Mouse (Mus musculus) forebrain, embryonic 10.5 days (tissue): Measurements from ENCODE around the gene Castor1. TPM values are rescaled to one million over a fixed set of nuclear protein-coding genes. Genes with fewer than 3 reads are reported as not detected.

ENCODE experiments used
- DNase-seq: peaks from one replicate; pipeline ENCODE4 v3.0.0-alpha.2; 2017; ENCODE audit warnings: low spot score; ENCODE audit errors: extremely low spot score
- H3K27ac ChIP-seq: fragments of 300-500 bp; sonication (generic); 2 replicates; pipeline ENCODE4 v1.5.1; 2016; ENCODE audit warnings: mild to moderate bottlenecking
- H3K27me3 ChIP-seq: fragments of 300-500 bp; sonication (generic); 2 replicates; pipeline ENCODE4 v1.6.1; 2016; ENCODE audit warnings: mild to moderate bottlenecking; ENCODE audit not compliant: poor library complexity, severe bottlenecking
- H3K36me3 ChIP-seq: fragments of 300-500 bp; sonication (generic); replicated peaks from 2 replicates; pipeline ENCODE4 v1.6.1; 2016; ENCODE audit warnings: mild to moderate bottlenecking, moderate library complexity
- H3K4me1 ChIP-seq: fragments of 300-500 bp; sonication (generic); 2 replicates; pipeline ENCODE4 v1.6.1; 2016
- H3K4me3 ChIP-seq: fragments of 300-500 bp; sonication (generic); 2 replicates; pipeline ENCODE4 v1.5.1; 2016; ENCODE audit warnings: mild to moderate bottlenecking, moderate library complexity
- H3K9me3 ChIP-seq: fragments of 300-500 bp; sonication (generic); 2 replicates; pipeline ENCODE4 v1.6.1; 2016; ENCODE audit warnings: mild to moderate bottlenecking, moderate library complexity
- WGBS: fragments of 180-500 bp; shearing (Covaris S2); methylation state at CpG from one replicate; pipeline ENCODE4 v1.1.7; 2016; 5-methylcytosine and 5-hydroxymethylcytosine counted together
- polyA plus RNA-seq: library from polyadenylated mRNA; unstranded; fragments of >200 nt; fragmentation: Nextera tagmentation; extraction: Ambion mirVana; gene quantifications from 2 replicates; pipeline ENCODE4 v1.2.1, GENCODE M21; 2016

Gene Castor1
- polyA plus RNA-seq, 1 experiment from 2014 or later, result 1.9 TPM

DNA sequence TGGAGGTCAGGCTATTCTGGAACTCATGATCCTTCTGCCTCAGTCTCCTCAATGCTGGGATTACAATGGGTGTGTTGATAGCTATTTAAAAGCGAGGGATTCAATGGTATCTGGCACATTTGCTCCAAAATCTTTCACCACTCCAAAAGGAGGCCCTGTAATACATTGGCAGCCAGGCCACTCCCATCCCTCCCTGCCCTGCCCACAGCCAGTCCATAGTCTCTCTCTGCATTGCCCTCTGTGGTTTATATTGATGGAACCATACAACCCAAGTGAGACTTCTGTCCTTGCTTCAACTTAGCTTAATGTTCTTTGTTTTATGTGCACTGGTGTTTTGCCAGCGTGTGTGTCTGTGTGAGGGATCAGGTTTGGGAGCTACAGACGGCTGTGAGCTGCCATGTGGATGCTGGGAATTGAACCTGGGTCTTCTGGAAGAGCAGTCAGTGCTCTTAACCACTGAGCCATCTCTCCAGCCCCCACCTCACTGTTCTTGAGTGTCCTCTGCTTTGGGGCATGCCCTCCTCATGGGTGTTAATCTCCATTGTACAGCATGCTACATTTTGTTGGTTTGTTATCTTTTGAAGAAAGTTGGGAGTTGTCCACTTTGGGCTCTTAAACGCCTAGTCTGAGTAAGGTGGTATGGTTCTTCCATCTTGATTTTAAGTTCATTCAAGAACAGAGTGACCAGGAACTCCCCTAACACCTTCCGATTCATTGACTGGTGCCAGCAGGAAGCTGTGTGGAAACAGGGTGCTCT lies 8.7 kb downstream of the Castor1 start:
- H3K4me3 ChIP-seq, result no peak overlapping the region
- H3K9me3 ChIP-seq, result no peaks in the 10 kb centered on the region
- peaks cover 10% of the 10 kb centered on the region for H3K4me1 ChIP-seq
- no peak for DNase-seq
- H3K27me3 ChIP-seq, result no peaks in the 10 kb centered on the region
- H3K27ac ChIP-seq, result no peak overlapping the region
- H3K36me3 ChIP-seq, result no peaks in the 10 kb centered on the region
- WGBS, result 83% methylated on average over 5 of the region's 5 CpGs

DNA sequence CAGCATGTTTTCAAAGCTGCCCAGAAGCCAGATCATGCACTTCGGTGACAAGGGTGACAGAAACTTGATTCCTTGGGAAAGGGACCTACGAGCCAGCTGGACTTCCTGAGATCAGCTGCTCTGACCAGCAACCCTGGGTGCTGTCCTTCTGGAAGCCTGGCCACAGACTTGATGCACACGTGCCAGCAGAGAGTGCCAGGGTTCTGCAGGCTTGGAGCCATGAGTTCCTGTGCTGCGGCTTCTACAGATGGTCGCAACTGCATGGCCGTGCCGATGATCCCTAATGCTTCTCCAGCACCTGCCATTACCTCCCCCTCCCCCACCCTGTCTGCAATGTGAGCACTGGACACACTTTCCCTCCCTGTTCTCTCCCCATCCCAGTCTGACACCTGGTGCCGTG lies 10.4 kb downstream of the Castor1 start:
- Histone ChIP-seq H3K27me3 (no peaks in the 10 kb centered on the region), H3K4me1 (peaks cover 9% of the 10 kb centered on the region), H3K36me3 (no peaks in the 10 kb centered on the region), H3K27ac (no peak overlapping the region), H3K9me3 (no peaks in the 10 kb centered on the region), H3K4me3 (no peak overlapping the region)
- no peak for DNase-seq
- 64% methylated on average over 8 of the region's 8 CpGs for WGBS

DNA sequence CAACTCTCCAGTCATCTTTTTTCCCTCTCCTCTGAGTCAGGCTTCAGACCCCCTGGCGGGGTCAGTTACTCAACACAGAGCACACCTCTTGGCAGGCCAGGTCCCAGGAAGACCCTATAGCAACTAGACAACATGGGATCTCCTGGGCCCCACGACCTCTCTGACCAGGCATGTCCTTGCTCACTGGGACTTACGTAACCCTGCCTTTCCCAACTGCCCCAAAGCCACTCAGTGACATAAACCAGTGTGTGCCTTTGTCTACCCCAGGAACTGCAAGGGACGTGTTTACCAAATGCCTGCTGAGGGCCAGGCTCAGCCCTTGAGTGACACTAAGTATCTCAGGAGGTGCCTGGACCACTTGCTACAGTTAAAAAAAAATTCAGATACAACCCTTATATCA lies 11.8 kb downstream of the Castor1 start:
- H3K27me3 ChIP-seq, result no peaks in the 10 kb centered on the region
- 80% methylated on average over 4 of the region's 4 CpGs for WGBS
- peaks cover 5% of the 10 kb centered on the region; the same call in 1 of the 2 replicates for H3K4me1 ChIP-seq
- H3K27ac ChIP-seq, result no peak overlapping the region
- no peak overlapping the region for H3K4me3 ChIP-seq
- H3K36me3 ChIP-seq, result no peaks in the 10 kb centered on the region
- no peak for DNase-seq
- no peaks in the 10 kb centered on the region for H3K9me3 ChIP-seq

DNA sequence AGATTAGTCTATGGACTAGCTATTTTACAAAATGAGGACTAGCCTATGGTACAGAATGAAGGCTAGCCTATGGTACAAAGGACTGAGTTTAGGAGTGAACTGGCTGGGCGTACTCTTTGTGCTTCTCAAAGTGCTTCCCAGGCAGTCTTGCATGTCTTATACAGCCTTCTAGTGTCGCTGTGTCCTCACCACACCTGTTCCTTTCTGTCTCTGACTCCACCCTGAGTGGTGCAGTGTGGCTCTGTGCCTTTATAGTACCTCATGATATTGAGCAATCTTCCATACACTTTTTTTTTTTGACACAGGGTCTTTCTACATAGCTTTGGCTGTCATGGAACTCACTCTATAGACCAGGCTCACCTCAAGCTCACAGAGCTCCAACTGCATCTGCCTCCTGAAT lies 13.4 kb downstream of the Castor1 start:
- H3K9me3 ChIP-seq, result no peaks in the 10 kb centered on the region
- WGBS, result 85% methylated on average over 2 of the region's 2 CpGs

DNA sequence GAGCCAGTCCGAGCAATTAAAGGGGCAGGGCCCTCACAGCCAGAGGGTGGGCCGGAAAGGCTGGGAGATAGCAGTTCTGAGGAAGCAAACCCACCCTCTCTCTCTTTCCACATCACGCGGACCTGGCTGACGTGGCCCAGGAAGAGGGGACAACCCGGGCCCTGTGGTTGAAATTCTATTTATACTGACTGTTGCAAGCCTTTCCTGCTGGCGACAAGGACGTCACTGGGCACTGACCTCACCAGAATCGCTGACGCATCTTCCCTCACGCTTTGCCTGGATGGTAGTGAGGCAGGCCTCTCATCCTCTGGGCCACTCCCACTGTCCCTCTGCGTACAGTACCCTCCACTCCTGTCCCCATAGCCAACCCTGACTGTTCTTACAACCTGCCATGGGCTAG lies 14.6 kb downstream of the Castor1 start:
- Histone ChIP-seq H3K4me3 (no peak overlapping the region), H3K4me1 (peaks cover 12% of the 10 kb centered on the region), H3K9me3 (no peaks in the 10 kb centered on the region), H3K27me3 (no peaks in the 10 kb centered on the region), H3K36me3 (no peaks in the 10 kb centered on the region), H3K27ac (no peak overlapping the region)
- 70% methylated on average over 12 of the region's 12 CpGs for WGBS
- DNase-seq, result no peak

More for the DNA sequence above, 13.4 kb downstream of the Castor1 start:
- DNase-seq, result no peak
- no peak overlapping the region for H3K4me3 ChIP-seq
- H3K27me3 ChIP-seq, result no peaks in the 10 kb centered on the region
- no peaks in the 10 kb centered on the region for H3K36me3 ChIP-seq
- peaks cover 12% of the 10 kb centered on the region for H3K4me1 ChIP-seq
- H3K27ac ChIP-seq, result no peak overlapping the region

DNA sequence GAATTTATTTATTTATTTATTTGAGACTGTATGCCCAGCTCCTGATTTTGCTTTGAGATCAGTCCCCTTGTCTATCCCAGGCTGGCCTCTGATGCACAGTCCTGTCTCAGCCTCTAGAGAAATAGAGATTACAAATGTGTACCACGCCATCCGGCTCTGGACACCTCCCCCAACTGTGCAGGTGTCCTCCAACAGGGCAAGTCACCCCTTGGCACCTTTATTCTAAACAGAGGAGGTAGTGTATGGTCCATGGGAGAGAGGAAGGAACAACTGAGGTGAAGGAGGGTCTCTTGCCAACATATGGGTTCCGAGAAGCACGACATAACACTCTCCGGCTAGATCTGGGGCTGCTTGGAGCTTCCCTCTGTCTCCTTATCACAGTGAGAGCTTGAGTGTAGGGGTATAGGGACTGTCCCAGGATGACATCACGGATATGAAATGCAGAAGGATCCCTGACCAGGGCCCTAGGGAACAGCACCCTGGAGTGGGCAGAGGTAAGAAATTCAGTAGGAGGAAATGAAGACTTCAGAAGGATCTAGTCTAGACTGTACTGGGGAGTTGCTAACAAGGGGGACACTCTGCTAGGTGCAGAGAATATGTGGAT lies 17.1 kb downstream of the Castor1 start:
- no peak overlapping the region for H3K27ac ChIP-seq
- H3K4me1 ChIP-seq, result peaks cover 8% of the 10 kb centered on the region
- H3K4me3 ChIP-seq, result no peak overlapping the region
- WGBS, result 89% methylated on average over 6 of the region's 6 CpGs
- no peaks in the 10 kb centered on the region; the same call in 1 of the 2 replicates for H3K9me3 ChIP-seq
- H3K27me3 ChIP-seq, result no peaks in the 10 kb centered on the region
- DNase-seq, result no peak
- H3K36me3 ChIP-seq, result no peaks in the 10 kb centered on the region

DNA sequence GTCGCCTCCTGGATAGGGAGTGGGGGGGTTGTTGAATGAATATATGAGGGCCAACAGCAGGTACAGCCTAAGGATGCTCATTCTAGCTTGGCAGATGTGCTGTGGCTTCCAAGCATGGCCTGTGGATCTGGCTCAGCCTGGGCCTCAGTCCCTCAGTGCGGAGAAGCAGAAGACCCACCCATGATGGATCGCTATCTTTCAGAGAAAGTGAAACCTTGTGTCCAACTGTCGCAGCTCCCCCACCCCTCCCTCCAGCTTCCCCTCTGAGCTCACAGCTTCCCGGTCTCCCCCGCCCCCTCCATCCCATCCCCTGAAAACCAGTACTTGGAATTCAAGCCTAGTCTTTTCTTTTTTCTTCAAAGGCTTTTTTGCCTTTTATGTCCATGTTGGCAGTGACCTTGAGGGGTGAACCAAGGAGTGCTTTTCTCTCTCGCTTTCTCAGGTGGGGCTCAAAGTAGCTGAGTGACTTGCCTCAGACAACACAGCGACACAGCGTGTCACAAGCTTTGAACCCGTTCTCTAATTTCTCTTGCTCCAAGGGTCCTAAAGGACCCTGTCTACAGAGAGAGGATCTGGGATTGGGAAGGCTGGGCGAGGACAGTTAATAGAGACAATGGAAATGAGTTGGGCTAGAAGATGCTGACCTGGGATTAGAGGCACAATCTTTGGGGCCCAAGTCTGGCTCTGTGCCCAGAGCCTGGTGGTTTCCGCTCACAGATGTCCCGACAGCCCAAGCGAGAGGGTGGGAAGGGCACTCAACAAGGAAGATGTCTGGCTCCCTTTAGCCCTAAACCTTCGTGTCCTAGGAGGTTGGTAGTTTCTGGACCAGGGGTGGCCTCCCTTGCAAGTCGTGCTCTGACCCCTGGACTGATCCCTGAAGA lies 17.9 kb downstream of the Castor1 start, which contains the start of gene Osm:
Gene Osm (plus strand): TSS at position 756 of the 881 bp plus-strand sequence.
- Histone ChIP-seq H3K27me3 (no peaks in the 10 kb centered on the region), H3K4me3 (no peak within 1 kb of the TSS), H3K4me1 (peaks cover 8% of the 10 kb centered on the region), H3K9me3 (no peaks in the 10 kb centered on the region; the same call in 1 of the 2 replicates), H3K27ac (no peak within 1 kb of the TSS), H3K36me3 (no peaks in the 10 kb centered on the region)
- WGBS, result 86% methylated on average over 16 of the region's 16 CpGs
- DNase-seq, result no peak

DNA sequence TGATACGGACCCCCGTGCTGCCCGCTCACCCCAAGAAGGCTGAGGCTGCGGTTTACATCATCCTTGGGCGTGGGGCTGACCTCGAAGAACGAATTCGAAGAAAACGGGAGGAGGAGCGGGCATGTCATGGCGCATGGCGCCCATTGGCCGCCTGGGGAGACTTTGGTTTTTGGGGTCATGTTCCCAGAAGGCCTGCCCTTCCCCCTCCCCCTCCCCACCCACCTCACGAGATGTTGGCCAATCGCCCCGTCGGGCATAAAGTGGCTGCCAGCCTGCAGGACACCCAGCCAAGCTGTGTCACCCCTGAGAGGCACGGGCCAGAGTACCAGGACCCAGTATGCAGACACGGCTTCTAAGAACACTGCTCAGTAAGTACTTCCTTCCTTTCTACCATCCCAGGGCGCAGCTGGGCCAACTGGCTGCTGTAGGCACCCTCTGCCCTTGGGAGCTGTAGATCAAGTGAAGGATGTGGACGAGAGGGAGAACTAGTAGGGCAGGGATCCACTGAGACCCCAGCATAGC lies 18.6 kb downstream of the Castor1 start:
- DNase-seq, result no peak
- WGBS, result 94% methylated on average over 21 of the region's 21 CpGs
- no peak overlapping the region for H3K4me3 ChIP-seq
- H3K27ac ChIP-seq, result no peak overlapping the region
- no peaks in the 10 kb centered on the region for H3K36me3 ChIP-seq
- H3K27me3 ChIP-seq, result no peaks in the 10 kb centered on the region
- peaks cover 8% of the 10 kb centered on the region for H3K4me1 ChIP-seq
- no peaks in the 10 kb centered on the region; the same call in 1 of the 2 replicates for H3K9me3 ChIP-seq

DNA sequence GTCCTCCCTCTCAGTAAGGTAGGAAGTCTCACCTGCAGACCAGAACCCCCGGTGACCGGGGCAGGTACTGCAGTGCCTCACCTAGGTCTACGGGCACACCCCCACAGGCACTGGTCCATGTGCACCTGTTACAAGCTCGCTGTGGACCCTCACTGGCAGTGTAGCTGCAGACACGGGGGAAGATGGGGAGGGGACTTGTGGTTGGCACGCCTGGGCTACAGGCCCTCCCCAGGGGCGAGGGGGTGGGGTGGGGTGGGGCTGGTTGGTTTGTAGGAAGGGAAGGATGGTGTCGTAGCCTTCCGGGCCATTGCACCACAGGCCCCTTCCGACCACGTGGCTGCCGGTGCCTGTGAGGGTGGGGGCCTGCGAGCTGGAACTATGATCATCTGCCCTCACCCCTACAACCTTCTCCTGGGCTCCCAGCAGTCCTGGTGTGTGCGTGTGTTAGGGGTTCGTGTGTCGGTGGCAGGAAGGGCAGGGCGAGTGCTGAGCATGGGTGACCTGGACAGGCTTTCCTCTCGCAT lies 19.4 kb downstream of the Castor1 start:
- Histone ChIP-seq H3K9me3 (no peaks in the 10 kb centered on the region; the same call in 1 of the 2 replicates), H3K36me3 (no peaks in the 10 kb centered on the region), H3K27ac (no peak overlapping the region), H3K4me3 (no peak overlapping the region), H3K27me3 (no peaks in the 10 kb centered on the region), H3K4me1 (peaks cover 8% of the 10 kb centered on the region)
- DNase-seq, result no peak
- 86% methylated on average over 18 of the region's 18 CpGs for WGBS

DNA sequence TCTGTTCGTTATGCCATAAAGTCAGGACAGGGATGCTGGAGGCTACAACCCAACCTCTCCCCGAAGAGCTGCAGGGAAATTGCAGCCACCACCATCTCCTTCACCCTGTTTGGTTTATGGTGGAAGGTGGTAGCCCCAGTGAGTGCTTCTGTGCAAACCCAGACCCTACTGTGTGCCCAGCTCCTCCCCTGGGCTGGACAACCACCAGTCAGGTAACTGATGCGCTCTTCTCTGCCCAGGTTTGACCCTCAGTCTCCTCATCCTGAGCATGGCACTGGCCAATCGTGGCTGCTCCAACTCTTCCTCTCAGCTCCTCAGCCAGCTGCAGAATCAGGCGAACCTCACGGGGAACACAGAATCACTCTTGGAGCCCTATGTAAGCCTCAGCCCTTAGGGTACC lies 20.1 kb downstream of the Castor1 start:
- no peak for DNase-seq
- Histone ChIP-seq H3K9me3 (no peaks in the 10 kb centered on the region; the same call in 1 of the 2 replicates), H3K4me1 (peaks cover 8% of the 10 kb centered on the region), H3K4me3 (no peak overlapping the region), H3K27ac (no peak overlapping the region), H3K36me3 (no peaks in the 10 kb centered on the region), H3K27me3 (no peaks in the 10 kb centered on the region)
- WGBS, result 85% methylated on average over 6 of the region's 6 CpGs

DNA sequence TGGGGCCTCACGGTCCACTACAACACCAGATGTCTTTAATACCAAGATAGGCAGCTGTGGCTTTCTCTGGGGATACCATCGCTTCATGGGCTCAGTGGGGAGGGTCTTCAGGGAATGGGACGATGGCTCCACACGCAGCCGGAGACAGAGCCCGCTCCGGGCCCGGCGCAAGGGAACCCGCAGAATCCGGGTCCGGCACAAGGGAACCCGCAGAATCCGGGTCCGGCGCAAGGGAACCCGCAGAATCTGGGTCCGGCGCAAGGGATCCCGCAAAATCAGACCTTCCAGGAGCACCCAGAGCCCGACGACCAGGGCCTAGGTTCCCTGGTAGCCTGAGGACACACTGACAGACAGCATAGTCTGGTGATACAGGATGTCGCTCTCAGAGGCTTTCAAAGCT lies 21.7 kb downstream of the Castor1 start:
- H3K4me1 ChIP-seq, result peaks cover 8% of the 10 kb centered on the region
- H3K36me3 ChIP-seq, result no peaks in the 10 kb centered on the region
- no peaks in the 10 kb centered on the region for H3K27me3 ChIP-seq
- H3K27ac ChIP-seq, result no peak overlapping the region
- 94% methylated on average over 23 of the region's 23 CpGs for WGBS
- no peak for DNase-seq
- H3K9me3 ChIP-seq, result no peaks in the 10 kb centered on the region; the same call in 1 of the 2 replicates
- H3K4me3 ChIP-seq, result no peak overlapping the region

DNA sequence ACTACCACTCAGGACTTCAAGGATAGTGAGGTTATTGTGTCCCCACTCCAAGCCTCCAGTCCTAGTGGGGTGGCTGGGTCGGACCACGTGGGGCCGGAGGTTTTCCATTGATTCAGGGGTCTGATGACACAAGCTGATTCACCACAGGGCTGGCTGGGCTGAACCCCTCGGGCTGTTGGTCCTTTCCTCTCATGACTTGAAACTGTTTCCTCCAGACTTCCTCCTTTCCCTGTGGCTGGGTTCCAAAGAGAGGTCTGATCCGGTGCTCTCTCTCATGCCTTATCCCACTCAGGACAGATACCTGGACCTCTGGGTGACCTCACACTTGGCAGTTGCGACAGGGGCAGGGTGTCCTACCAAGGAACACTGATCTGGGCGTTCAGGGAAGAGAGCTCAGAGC lies 22.1 kb downstream of the Castor1 start:
- Histone ChIP-seq H3K27ac (no peak overlapping the region), H3K36me3 (no peaks in the 10 kb centered on the region), H3K27me3 (no peaks in the 10 kb centered on the region), H3K4me3 (no peak overlapping the region), H3K4me1 (peaks cover 8% of the 10 kb centered on the region), H3K9me3 (no peaks in the 10 kb centered on the region; the same call in 1 of the 2 replicates)
- DNase-seq, result no peak
- 84% methylated on average over 7 of the region's 7 CpGs for WGBS
